Mouse (Mus musculus): ENCODE data around the gene Babam2.

DNA sequence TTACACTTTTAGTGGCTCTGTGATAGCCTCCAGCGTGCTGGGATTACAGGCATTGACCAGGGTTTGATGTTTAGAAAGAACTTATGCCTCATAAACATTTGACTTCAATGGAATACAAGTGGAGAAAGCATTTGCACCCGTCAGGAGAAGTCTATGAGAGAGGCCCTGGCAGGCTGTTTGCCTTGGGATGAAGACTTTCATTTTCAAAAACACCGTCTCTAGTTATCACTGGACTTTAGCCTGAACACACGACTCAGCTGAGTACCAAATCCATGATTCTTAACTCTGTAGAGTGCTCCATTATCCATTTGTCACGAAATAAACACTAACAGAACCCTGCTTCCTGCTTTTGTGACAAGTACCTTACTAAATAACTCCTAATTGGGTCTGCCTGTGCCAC is 27.5 kb upstream of the Babam2 start:
- TF ChIP-seq CTCF (IDR thresholded peaks at IDR 0.05; ENCODE audit: extremely low read depth, insufficient read length, insufficient replicate concordance, low read depth, low read length) (no peak), POLR2A (IDR thresholded peaks at IDR 0.05; ENCODE audit: low read depth, low read length) (no peak)

All from small intestine, adult 2 months (tissue).